Mouse (Mus musculus) inflammation-experienced regulatory T-cells (primary cell): ENCODE data around the gene Dctn5. TPM values are rescaled to one million over a fixed set of nuclear protein-coding genes. Genes with fewer than 3 reads are reported as not detected.

Experiments used
- polyA plus RNA-seq, 2 experiments: library from polyadenylated mRNA; unstranded; fragments of 100-300 nt; shearing (Covaris generic); gene quantifications; one replicate each; pipeline ENCODE4 v1.2.1; 2017

Gene Dctn5
- 100 to 1,000 TPM; 119 to 142 TPM for polyA plus RNA-seq

GRCm38 (mm10) chr7:122132497-122133337 is at the start of gene Dctn5, which contains the start of gene Palb2:
Gene Dctn5 (plus strand): TSS chr7:122133041.
Gene Palb2 (minus strand): TSS chr7:122132985.

DNA sequence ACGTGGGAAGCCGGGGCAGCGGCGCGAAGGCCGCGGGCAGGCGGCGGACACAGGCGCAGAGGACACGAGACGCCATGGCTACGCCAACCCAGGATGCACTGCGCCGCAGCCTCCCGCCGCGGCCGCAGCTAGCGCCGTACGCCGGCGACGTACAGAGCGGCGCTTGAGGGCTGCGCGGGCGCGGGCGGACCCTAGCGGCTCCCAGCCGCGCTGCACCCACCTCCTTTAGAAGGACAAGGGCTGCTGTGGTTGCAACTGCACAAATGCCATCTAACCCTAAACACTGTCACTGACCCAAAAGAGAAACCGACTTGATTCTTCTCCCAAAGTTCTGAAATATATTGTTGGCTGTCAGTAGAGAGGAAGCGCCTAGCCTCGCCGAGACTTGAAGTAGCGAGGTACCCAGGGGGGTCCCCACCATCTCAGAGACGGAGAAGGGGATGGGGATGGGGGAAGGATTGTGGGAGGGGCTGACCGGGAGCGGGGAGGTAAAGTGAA is 31.0 kb upstream of the Dctn5 start, which contains the start of gene Ndufab1:
Ndufab1 (minus strand) TSS at position 140 of the 498 bp plus-strand sequence.

DNA sequence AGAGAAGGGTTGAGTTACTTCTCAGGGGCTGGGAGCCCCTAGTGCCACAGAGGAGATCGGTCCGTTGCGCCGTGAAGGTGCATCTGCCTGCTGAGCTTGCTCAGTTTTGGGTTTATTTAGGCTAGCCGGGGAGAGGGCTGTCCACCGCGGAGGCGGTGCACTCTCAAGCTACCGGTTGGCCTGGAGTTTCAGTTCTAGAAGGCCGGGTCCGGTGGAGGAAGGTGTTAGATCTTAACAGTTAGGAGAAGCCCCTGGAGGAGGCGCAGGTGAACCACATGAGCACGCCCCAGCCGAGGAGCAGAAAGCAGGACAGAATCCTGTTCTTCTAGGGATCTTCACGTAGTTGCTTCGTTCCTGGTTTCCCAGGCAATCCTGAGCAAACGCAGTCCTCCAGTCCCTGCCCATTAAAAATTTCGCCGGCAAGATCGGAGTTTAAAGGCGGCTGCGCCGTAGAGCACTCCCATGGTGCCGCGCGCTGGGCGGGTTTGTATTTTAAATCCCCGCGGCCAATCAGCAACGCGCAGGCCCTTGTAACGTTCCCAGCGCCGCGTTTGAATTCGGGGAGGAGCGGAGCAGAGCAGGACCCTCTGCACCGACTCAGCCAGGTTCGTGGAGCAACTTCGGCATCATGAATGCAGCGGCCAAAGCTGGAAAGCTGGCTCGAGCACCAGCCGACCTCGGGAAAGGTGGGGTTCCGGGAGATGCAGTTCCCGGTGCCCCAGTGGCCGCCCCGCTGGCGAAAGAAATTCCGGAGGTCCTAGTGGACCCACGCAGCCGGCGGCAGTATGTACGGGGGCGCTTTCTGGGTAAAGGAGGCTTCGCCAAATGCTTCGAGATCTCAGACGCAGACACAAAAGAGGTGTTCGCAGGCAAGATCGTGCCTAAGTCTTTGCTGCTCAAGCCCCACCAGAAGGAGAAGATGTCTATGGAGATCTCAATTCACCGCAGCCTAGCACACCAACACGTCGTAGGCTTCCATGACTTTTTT is 26.4 kb downstream of the Dctn5 start, which contains the start of gene Plk1:
Plk1 (plus strand) TSS at position 525 of the 988 bp plus-strand sequence.

DNA sequence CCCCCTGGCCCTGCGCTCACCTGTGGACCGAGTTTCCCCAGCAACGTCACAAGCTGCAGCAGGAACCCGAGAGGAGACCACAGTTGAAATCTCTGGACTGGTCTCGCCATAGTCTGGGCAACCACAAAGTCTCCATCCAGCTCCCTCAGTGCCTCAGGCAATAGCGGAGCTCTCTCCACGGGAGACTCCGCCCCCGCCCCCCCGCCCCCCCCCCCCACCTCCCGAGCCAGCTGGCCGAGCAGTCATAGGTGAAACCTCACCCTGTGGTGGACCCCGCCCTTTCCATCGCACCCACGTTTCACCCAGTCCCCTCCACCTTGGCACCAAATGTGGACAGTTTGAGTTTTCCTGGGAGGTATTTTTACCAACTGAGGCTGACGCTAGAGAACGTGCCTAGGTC is 53.2 kb downstream of the Dctn5 start, which contains the start of gene Ern2:
Ern2 (minus strand) TSS at position 165 of the 400 bp plus-strand sequence.

Other genes starting within 250 kb of the Dctn5 start
- gene Cog7, start 151.3 kb upstream of the Dctn5 start, polyA plus RNA-seq, result 10 to 100 TPM; 13.8 to 17.7 TPM
- gene Gga2, start 111.8 kb upstream of the Dctn5 start, polyA plus RNA-seq, result 10 to 100 TPM in 1 of 2 experiments, 1 to 10 TPM in 1; 7.8 to 14.7 TPM
- gene Ubfd1, start 65.9 kb upstream of the Dctn5 start, polyA plus RNA-seq, result 10 to 100 TPM; 42.5 to 54.1 TPM
- gene Ears2, start 65.8 kb upstream of the Dctn5 start, polyA plus RNA-seq, result 10 to 100 TPM; 19.5 to 24.5 TPM
- gene Ndufab1, start 31.2 kb upstream of the Dctn5 start, polyA plus RNA-seq, result 100 to 1,000 TPM; 211 to 215 TPM
- gene Palb2, start 56 bp upstream of the Dctn5 start, polyA plus RNA-seq, result 10 to 100 TPM in 1 of 2 experiments, 1 to 10 TPM in 1; 5.3 to 12.1 TPM
- 1 to 10 TPM in 1 of 2 experiments, not detected in 1; 3.1 TPM for gene Plk1, start 26.4 kb downstream of the Dctn5 start, polyA plus RNA-seq
- gene Ern2, start 53.2 kb downstream of the Dctn5 start, polyA plus RNA-seq, result under 1 TPM; 0.07 to 0.18 TPM
- gene Chp2, start 86.5 kb downstream of the Dctn5 start, polyA plus RNA-seq, result not detected
- gene Prkcb, start 155.7 kb downstream of the Dctn5 start, polyA plus RNA-seq, result 100 to 1,000 TPM; 111 to 118 TPM